Mouse (Mus musculus): ENCODE measurements around the gene Zfp451.
"Not testable (repeated sequence)": the region's sequence is repeated elsewhere in the genome, so short reads cannot be mapped to it uniquely, and the experiment has no call there.

The Zfp451 gene

DNA sequence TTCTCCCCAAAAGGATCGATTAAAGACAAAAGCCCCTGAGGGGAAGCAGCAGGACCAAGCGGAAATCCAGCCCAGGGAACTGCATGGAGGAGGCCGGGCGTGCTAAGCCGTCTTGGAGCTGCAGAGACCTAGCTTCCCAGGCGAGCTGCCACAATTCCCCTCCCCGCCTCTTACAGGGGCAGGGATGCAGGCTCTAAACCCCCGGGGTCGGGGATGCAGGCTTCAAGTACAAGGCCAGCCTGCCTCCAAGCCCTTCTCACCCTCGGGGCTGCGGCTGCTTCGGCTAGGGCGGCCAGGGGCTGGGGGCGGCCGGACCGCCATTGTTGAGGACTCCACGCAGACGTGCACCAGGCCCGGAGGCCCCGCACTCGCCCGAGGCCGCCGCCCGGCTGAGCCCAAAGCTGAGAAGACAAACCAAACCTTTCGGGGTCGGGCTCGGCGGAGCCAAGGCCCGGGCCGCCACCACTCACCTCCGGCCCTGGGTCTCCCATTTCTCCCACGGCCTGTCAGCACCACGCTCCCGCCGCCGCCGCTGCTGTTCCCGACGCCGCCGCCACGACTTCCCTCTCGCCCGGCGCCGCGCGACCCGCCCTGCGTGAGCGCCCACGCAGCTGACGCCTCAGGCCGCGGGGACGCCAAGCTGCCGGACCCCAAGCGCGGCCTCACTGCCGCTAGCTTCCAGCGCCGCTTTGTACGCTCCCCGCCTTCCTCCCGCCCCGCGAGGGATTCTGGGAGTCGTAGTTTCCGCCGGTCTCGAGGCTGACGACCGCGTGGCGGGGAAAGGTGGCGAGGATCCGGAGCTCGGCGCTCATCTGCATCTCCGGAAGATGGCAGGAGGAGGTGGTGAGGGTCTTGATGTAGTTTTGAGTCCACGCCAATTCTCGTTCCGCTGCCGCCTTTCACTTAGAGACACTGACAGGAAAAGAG lies at the start of gene Zfp451:
Zfp451 (minus strand) TSS at position 728 of the 927 bp plus-strand sequence.
- in situ Hi-C loops (cut with MboI; ENCODE audit: low sequenced_read_pairs) = no loop called here

DNA sequence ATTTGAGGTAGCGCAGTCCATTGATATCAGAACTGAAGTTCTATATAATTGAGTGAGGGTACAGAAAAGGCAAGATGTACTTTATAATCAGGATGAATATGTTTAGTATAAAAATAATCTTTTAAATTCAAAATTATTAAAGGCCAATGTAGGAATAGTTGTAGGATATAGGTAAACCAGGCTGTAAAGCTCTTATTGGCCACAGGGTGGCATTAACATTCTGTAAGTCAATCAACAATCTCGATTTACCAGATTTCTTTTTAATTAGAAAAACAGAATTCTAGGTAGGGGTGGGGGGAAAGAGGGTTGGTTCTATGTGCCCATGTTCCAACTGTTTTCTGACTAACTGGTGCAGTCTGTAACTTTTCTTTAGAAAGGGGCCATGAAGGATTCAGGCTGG lies 32.4 kb upstream of the Zfp451 start:
- in situ Hi-C loops (cut with MboI; ENCODE audit: low sequenced_read_pairs) = no loop called here

DNA sequence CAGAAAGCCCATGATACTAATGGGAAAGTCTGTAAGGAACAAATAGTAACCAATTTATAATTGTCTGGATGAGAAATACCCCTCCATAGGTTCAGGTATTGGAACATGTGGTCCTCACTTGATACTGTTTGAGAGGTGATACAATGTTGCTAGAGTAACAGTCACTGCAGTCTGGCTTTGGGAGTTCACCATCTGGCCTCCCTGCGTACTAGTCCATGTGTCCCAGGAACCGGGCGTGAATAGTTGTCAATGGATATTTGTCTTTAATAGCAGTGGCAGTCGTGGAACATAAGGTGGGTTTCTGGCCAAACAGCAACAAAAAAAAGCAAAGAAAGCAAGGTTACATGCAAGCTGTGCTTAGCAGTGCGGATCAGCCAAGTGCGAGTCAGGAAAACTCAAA lies 29.4 kb upstream of the Zfp451 start:
- in situ Hi-C loops (cut with MboI; ENCODE audit: low sequenced_read_pairs) = no loop called here

DNA sequence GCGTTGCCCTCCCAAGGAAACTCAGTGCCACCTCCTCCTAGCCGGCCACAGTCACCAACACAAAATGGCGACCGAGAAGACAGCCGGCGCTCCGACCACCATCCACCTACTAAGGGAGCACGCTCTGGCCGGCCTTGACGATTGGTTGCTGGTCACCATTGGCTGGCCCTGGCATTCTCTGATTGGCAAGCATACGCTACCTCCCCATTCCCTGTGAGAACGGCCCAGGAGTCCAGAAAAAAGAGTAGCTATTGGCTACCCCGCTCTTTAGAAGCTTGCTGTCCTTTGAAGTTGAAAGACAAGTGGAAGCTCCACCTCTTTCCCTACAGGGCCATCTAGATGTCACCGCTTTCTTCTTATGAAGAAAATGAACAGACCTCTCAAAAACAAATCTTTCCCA lies 24.6 kb upstream of the Zfp451 start:
- in situ Hi-C loops (cut with MboI; ENCODE audit: low sequenced_read_pairs) = not testable (repeated sequence)

DNA sequence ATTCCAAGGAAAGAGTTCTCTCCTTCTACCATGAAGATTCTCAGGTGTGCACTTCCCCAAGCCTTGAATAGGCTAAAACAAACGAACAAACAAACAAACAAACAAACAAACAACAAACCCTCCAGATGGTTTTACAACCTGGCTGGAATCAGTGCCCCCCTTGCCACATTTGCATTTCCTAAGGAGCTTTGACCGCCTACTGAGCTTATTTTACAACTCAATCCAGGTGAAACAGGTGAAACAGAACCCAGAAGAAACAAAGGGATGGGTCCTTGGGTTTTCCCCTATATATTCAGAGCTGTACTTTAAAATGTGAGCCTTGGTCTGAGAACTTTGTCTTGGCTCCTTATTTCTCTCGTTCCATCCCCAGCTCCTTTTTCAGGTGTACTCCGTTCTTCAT lies 16.2 kb upstream of the Zfp451 start:
- in situ Hi-C loops (cut with MboI; ENCODE audit: low sequenced_read_pairs) = no loop called here

DNA sequence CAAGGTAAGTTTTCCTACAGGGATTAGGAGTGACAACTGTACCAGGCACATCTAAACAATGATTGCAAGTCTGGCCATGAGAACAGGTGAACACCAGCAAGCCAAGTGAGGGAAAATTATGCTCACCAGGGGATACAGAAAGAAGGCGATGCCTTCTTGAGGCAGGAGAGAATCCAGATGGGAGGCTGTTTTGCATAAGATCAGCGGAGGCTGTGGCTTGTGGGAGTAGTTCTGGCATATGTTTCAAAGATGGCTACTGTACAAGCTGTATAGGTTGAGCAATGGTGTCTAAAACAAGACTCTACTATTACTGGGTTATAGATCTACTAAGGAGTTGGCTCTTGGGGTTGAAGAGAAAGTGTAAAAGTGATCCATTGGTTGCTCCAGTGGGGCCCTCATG lies 3.5 kb upstream of the Zfp451 start:
- in situ Hi-C loops (cut with MboI; ENCODE audit: low sequenced_read_pairs) = no loop called here

DNA sequence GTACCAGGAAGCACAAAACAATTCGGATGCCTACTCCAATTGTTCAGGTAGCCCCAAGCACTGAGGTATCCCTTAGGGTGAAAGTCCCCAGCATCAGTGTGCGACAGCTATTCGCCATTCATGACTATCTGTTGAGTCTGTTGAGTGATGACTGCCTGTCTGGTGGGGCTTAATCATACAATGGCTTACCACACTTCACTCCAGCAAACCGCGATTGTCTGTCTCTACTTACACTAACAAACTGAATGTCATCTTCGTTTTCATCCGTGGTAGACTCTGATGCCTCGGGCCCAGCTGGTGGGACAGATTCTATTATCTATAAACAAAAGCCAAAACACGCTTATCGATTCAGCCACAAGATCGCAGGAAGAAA lies 914 bp downstream of the Zfp451 start:
- in situ Hi-C loops (cut with MboI; ENCODE audit: low sequenced_read_pairs) = no loop called here

DNA sequence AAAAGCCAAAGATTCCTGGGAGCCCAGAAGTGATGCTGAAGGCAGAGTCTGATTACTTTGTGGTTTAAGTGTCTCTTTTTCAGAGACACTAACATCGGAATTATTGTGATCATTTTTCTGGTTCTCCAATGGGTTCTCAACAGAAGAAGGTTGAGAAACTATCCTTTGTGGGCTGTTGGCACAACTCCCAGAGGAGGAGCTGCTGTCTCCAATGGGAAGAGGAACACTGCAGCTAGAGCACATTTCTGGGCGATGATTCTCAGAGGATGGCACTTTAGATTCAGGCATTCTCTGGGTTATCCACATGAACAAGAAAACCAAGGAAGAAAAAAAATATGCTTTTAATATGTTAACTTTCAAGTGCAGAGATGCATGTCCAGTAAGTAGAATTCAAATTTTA lies 11.1 kb downstream of the Zfp451 start:
- in situ Hi-C loops (cut with MboI; ENCODE audit: low sequenced_read_pairs) = no loop called here

DNA sequence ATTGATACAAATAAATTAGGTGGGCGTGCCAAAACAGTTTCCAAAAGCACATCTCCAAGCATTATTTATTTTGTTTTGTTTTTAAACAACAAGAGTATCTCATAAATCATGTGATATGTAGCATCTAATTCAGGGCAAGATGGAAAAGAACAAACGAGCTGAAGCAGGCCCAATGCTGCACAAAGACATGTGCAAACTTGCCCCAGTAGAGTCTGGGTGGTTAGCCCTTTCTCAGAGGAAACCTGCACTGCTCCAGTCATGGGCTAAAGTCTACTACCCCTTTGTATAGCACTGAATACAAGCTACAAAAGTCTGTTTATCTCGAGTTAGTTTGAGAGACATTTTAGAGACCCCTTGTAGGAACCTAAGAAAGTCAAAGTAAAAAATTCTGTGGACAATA lies 14.8 kb downstream of the Zfp451 start:
- in situ Hi-C loops (cut with MboI; ENCODE audit: low sequenced_read_pairs) = no loop called here

DNA sequence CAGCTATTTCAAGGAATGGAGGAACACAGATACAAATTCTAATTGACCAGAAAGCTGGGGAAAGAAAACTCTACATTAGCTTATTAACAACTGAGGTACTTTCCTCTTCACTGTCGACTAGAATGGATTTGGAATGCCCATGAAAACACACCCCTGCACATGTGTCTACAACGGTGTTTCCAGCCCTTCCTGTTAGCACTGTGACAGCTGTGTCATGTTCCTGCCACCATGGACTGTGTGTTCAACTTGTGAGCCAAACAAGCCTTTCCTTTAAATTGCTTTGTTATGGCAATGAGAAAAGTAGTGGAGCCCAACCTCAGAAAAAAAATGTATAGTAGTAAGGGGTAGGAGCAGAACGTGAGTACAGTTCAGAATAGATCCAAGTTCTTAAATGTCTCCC lies 25.9 kb downstream of the Zfp451 start:
- in situ Hi-C loops (cut with MboI; ENCODE audit: low sequenced_read_pairs) = no loop called here

DNA sequence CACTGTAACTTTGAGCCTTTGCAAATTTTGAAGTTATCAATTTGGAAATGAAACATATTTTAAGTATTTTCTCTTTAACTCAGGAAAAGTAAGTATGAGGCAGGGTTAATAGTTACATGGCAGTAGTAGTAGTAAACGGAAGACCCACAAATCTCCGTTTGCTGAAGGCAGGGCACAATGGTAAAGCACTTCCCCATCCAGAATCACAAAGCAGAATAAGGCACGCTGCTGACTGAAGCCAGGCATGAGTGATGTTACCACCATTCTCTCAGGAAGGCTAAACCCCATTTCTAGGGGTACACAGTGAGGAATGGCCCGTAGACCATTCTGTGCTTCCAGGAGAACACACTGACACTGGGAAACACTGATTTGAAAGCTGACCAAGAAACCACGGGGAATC lies 26.3 kb downstream of the Zfp451 start:
- in situ Hi-C loops (cut with MboI; ENCODE audit: low sequenced_read_pairs) = no loop called here

DNA sequence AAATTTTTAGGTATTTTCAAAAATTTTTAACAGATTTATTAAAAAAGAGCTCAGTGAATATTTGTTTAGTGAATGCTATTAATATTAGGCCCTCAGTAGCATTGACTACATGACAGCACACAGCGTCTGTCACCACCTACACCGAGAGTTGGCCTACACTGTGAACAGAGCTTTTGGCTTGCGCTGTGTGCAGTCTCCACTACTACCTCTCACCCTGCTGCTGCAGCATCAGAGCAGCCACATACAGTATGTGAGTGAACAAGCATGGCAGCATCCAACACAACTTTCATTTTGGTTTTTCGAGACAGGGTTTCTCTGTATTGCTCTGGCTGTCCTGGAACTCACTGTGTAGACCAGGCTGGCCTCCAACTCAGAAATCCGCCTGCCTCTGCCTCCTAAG lies 29.8 kb downstream of the Zfp451 start:
- in situ Hi-C loops (cut with MboI; ENCODE audit: low sequenced_read_pairs) = no loop called here

DNA sequence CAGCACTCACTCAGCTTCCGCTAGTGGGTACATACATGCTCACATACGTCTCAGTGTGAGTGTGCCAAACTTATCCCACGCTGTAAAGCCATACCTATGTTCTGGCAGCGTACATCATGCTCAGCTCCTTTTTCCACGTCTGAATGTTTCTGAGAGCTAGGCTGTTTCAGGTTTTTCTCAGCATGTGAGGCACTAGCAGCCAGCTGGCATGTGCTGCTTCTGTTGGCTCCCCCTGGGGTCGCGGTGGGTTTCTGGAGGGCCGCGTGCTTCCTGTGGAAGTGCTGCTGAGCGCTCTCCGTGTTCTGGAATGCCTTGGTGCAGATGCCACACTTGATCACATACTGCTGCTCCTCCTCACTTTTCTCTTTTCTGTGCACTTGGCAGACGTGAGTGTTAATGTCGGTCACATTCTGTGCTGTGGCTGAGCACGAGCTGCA lies 38.2 kb downstream of the Zfp451 start:
- in situ Hi-C loops (cut with MboI; ENCODE audit: low sequenced_read_pairs) = no loop called here

DNA sequence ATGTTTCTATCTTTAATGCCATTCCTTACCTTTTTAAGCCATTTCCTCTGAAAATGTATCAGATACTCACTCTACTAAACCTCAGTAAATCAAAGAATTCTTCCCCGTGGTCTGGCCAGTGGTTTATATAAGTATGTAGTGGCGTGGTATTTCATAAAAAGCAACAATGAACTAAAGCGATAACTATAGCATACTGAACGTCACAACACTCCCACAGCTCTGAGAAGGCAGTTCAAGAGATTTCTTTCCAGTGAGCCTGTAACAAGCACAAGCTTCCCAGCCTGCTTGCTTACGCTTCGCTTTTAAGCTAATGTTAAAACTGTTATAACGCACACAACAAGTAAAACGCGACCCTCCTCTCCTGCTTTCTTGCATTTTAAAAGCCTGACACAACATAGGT lies 42.3 kb downstream of the Zfp451 start:
- in situ Hi-C loops (cut with MboI; ENCODE audit: low sequenced_read_pairs) = no loop called here

DNA sequence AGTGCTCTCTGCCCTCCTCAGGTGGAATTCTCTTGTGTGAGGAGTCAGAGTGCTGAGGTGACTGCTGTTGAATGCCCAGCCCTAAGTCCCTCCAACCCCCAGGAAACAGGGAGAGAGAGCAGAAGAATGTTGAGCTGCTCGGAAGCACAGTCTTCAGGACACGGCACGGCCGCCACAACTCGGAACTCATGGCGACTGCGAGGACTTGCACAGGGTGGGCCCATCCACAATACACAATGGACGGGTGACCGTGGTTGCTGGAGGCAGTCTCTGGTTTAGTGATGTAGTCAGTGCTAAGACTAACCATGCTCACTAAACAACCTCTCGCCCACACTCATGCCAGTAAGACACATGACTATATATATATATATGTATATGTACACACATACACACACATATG lies 42.8 kb downstream of the Zfp451 start:
- in situ Hi-C loops (cut with MboI; ENCODE audit: low sequenced_read_pairs) = no loop called here

DNA sequence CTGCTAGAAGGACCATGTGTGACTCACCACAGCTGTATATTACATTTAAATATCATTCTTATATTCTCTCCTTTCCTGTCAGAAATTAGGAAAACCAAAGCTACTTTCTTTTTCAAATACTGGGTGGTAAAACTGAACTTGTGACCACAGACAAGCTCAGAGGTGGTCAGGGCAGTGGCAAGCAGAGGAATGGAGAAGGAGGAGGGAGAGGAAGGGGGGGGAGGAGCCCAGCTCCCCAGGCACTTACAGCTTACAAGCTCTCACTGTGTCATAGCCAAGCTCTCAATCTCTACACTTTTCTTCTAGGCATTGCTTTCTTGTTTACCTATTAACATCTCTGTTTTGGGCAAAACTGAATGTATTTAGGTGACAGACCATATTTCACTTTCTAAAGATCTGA lies 45.6 kb downstream of the Zfp451 start:
- in situ Hi-C loops (cut with MboI; ENCODE audit: low sequenced_read_pairs) = no loop called here

DNA sequence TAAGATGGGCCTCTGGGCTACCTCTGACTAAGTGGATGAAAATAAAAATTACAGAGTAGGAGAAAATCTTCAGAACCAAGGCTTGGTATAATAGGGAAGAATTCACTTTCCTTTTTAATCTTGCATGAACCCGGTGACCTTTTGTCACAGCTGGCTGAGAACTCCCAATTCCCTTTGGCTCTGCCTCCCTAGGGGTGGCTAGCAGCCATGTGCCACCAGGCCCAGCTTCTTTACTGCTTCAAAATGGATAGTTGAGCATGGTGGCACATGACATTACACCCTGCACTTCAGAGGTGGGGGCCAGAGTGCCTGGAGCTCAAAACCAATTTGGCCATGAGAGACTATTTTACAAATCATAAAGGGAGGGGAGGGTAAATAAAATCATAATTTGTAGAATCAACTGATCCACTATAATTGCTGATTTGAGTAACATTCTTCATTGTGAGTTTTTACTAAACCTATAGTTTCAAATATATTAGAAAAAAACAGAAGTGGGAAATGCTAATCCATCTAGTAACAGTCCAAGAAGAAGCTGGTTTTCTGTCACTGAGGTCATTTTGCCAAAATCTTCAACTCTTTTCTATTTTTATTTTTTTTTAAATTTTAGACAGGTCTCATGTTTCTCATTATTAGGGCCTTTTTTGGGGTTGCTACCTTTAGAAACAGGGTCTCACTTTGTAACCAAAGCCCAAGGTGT lies 46.2 kb downstream of the Zfp451 start:
- in situ Hi-C loops (cut with MboI; ENCODE audit: low sequenced_read_pairs) = no loop called here

DNA sequence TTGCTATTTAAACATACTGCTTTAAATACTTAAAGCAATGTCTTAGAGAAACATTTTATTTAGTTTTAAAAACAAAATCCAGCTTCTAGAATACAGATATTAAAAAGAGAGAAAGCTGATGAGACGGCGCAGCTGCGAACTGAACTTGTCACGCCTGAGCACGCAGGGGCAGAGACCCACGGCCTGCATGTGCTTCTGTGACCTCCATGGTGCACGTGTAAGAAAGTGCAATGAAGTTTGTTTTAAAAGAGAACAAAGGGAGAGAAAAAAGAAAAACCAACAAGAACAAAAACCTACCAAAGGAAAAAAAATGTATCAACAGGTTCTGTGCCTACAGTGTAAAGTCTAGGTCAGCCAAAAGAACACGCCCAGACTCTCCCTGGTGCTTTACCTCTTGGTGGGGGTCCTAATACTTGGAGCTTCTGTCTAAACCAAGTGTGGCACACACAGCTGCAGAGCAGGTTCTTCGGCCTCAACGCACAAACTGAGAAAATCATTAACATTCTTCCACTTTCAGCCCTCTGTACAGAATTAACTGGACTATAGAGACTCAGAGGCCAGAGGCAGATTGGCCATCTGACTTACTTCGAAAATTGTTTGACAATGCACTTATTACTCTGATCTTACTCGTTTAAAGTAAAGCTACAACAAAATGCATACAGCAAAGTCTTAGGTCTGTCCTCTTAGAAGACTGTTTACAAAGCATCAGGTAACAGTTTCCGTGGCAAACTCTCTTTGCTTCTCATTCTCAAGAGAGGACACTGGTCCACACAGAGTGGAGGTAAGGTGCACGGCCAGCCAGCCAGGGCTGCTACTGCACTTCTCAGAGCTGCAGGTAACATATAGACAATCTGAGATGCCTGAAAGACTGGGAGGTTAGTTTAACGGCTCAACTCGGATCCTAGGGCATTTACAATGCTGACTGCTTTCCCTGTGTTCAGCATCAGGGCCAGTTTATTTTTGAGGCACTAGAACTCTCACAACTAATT lies 47.6 kb downstream of the Zfp451 start:
- in situ Hi-C loops (cut with MboI; ENCODE audit: low sequenced_read_pairs) = no loop called here

DNA sequence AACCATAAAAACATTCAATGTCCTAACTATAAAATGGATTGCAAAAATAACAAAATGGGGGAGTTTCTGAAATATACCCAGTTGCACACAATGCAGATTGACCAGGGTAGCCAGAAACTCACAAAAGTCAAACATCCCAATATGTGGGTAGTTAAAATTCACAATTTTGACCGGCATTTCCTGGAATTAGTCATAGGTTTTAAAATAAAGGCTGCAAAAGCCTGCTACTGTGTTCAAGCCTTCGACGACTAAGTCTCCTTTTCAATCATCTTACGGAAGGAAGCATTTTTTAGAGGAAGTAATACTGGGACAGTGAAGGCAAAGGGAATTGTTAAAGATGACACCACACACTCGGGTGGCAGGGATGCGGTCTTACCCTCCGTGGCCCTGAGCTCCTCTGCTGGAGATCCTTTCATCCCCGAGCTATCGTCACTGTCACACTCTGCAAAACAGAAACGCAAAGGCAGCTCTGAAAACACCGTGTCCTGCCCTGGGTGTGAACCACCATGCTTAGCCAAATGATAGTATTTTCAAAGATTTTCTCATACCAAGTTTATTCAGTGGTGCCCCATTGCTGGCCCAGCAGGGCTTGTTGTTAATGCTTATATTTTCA lies 48.8 kb downstream of the Zfp451 start:
- in situ Hi-C loops (cut with MboI; ENCODE audit: low sequenced_read_pairs) = no loop called here

DNA sequence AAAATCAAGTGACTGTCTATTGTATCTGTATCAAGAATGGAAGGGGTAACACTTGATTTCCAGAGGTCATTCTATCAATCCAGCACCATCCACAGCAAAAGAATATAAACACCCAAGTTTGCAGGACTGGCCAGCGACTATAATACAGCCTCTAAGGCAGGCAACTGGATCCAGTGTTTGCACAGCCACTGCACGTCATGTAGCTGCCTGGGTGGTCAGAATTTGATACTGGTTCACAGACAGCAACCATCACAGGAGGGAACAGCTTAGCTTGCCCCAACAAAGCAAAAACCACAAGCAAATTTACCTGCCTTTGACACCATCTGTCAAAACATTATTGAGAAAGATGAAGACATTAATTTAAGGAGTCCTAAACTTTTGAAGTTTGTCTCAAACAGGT lies 50.6 kb downstream of the Zfp451 start:
- in situ Hi-C loops (cut with MboI; ENCODE audit: low sequenced_read_pairs) = no loop called here

DNA sequence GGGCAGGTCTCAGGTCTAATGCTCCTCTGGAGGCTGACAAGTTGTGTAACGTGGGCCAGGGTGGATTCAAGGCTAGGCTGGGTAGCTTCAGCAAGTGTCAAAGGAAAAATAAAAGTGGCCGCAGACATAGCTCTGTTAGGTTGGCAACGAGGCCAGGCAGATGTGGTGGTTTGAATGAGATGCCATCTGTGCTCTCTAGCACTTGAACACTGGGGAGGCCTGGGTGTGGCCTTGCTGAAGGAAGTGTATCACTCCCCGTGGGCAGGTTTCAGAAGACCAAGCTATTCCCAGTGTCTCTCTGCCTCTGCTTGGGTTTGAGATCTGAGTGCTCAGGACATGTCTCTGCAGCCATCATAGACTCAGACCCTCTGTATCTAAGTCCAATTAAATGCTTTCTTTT lies 55.9 kb downstream of the Zfp451 start:
- in situ Hi-C loops (cut with MboI; ENCODE audit: low sequenced_read_pairs) = no loop called here
